Mouse (Mus musculus): ENCODE data around the gene Ccnl2. TPM values are rescaled to one million over a fixed set of nuclear protein-coding genes. Genes with fewer than 3 reads are reported as not detected.

Gene Ccnl2
- polyA plus RNA-seq, 1 experiment from 2014 or later, result 170 TPM

GRCm38 (mm10) chr4:155833234-155833633, 20.9 kb downstream of the Ccnl2 start:
- no peak overlapping the region for H3K9ac ChIP-seq (replicated peaks; ENCODE audit: low read length)
- WGBS, result 82% methylated on average over 4 of the region's 4 CpGs

GRCm38 (mm10) chr4:155833836-155834235, 21.5 kb downstream of the Ccnl2 start:
- no peak overlapping the region for H3K27ac ChIP-seq (replicated peaks; ENCODE audit: low read depth, low read length)
- no peak overlapping the region for H3K4me3 ChIP-seq (ENCODE audit: low read depth, low read length)
- no peaks in the 10 kb centered on the region for H3K9me3 ChIP-seq (replicated peaks; ENCODE audit: control insufficient read depth, low read length)
- H3K9ac ChIP-seq (replicated peaks; ENCODE audit: low read length), result no peak overlapping the region
- ATAC-seq (replicated peaks; ENCODE audit: insufficient number of reproducible peaks, low FRiP score, low TSS enrichment, low read depth) (peak; percentile 49; the same call in 1 of the 2 replicates), DNase-seq (ENCODE audit: low spot score) (peak; percentile 83)
- H3K36me3 ChIP-seq (replicated peaks; ENCODE audit: control insufficient read depth, insufficient read depth, low read depth, low read length), result no peaks in the 10 kb centered on the region
- H3K4me2 ChIP-seq (ENCODE audit: low read depth, low read length), result no peak overlapping the region
- peaks cover 5% of the 10 kb centered on the region for H3K4me1 ChIP-seq (ENCODE audit: control insufficient read depth, insufficient read depth, low read length)
- H3K27me3 ChIP-seq (ENCODE audit: control insufficient read depth, insufficient read depth, low read length), result no peaks in the 10 kb centered on the region
- 40% methylated on average over 2 of the region's 2 CpGs for WGBS

More at GRCm38 (mm10) chr4:155833234-155833633, 20.9 kb downstream of the Ccnl2 start:
- ATAC-seq (replicated peaks; ENCODE audit: insufficient number of reproducible peaks, low FRiP score, low TSS enrichment, low read depth) (no peak), DNase-seq (ENCODE audit: low spot score) (no peak)
- Histone ChIP-seq H3K27ac (replicated peaks; ENCODE audit: low read depth, low read length) (no peak overlapping the region), H3K4me3 (ENCODE audit: low read depth, low read length) (no peak overlapping the region), H3K4me1 (ENCODE audit: control insufficient read depth, insufficient read depth, low read length) (peaks cover 5% of the 10 kb centered on the region), H3K9me3 (replicated peaks; ENCODE audit: control insufficient read depth, low read length) (no peaks in the 10 kb centered on the region), H3K4me2 (ENCODE audit: low read depth, low read length) (no peak overlapping the region), H3K27me3 (ENCODE audit: control insufficient read depth, insufficient read depth, low read length) (no peaks in the 10 kb centered on the region), H3K36me3 (replicated peaks; ENCODE audit: control insufficient read depth, insufficient read depth, low read depth, low read length) (no peaks in the 10 kb centered on the region)

- ATAC-seq (replicated peaks; ENCODE audit: insufficient number of reproducible peaks, low FRiP score, low TSS enrichment, low read depth), result no peak
- no peaks in the 10 kb centered on the region for H3K27me3 ChIP-seq (ENCODE audit: control insufficient read depth, insufficient read depth, low read length)
- no peak overlapping the region for H3K4me3 ChIP-seq (ENCODE audit: low read depth, low read length)
- H3K4me2 ChIP-seq (ENCODE audit: low read depth, low read length), result no peak overlapping the region
- H3K9me3 ChIP-seq (replicated peaks; ENCODE audit: control insufficient read depth, low read length), result no peaks in the 10 kb centered on the region
- no peak overlapping the region for H3K27ac ChIP-seq (replicated peaks; ENCODE audit: low read depth, low read length)
- 81% methylated on average over 11 of the region's 11 CpGs for WGBS
- no peak overlapping the region for H3K9ac ChIP-seq (replicated peaks; ENCODE audit: low read length)
- H3K4me1 ChIP-seq (ENCODE audit: control insufficient read depth, insufficient read depth, low read length), result peaks cover 7% of the 10 kb centered on the region
- no peak for DNase-seq (ENCODE audit: low spot score)
- H3K36me3 ChIP-seq (replicated peaks; ENCODE audit: control insufficient read depth, insufficient read depth, low read depth, low read length), result no peaks in the 10 kb centered on the region
These were observed 25.2 kb downstream of the Ccnl2 start for GRCm38 (mm10) chr4:155837404-155838010.

- Histone ChIP-seq H3K27ac (replicated peaks; ENCODE audit: low read depth, low read length) (no peak overlapping the region), H3K9ac (replicated peaks; ENCODE audit: low read length) (no peak overlapping the region; the same call in 1 of the 2 replicates), H3K27me3 (ENCODE audit: control insufficient read depth, insufficient read depth, low read length) (no peaks in the 10 kb centered on the region), H3K9me3 (replicated peaks; ENCODE audit: control insufficient read depth, low read length) (no peaks in the 10 kb centered on the region), H3K4me1 (ENCODE audit: control insufficient read depth, insufficient read depth, low read length) (peaks cover 6% of the 10 kb centered on the region), H3K4me2 (ENCODE audit: low read depth, low read length) (no peak overlapping the region), H3K36me3 (replicated peaks; ENCODE audit: control insufficient read depth, insufficient read depth, low read depth, low read length) (no peaks in the 10 kb centered on the region), H3K4me3 (ENCODE audit: low read depth, low read length) (no peak overlapping the region)
- ATAC-seq (replicated peaks; ENCODE audit: insufficient number of reproducible peaks, low FRiP score, low TSS enrichment, low read depth) (no peak), DNase-seq (ENCODE audit: low spot score) (no peak)
- WGBS, result 60% methylated on average over 8 of the region's 8 CpGs
These were observed 26.2 kb downstream of the Ccnl2 start for GRCm38 (mm10) chr4:155838187-155839153.

- H3K27me3 ChIP-seq (ENCODE audit: control insufficient read depth, insufficient read depth, low read length), result no peaks in the 10 kb centered on the region
- WGBS, result under 1% methylated on average over 16 of the region's 16 CpGs
- peak within 1 kb of the TSS; percentile 86 for H3K4me2 ChIP-seq (ENCODE audit: low read depth, low read length)
- DNase-seq (ENCODE audit: low spot score) (peak; percentile 83), ATAC-seq (replicated peaks; ENCODE audit: insufficient number of reproducible peaks, low FRiP score, low TSS enrichment, low read depth) (peak; percentile 85)
- no peaks in the 10 kb centered on the region for H3K9me3 ChIP-seq (replicated peaks; ENCODE audit: control insufficient read depth, low read length)
- H3K36me3 ChIP-seq (replicated peaks; ENCODE audit: control insufficient read depth, insufficient read depth, low read depth, low read length), result no peaks in the 10 kb centered on the region
- H3K4me3 ChIP-seq (ENCODE audit: low read depth, low read length), result peak within 1 kb of the TSS; percentile 48
- H3K4me1 ChIP-seq (ENCODE audit: control insufficient read depth, insufficient read depth, low read length), result peaks cover 6% of the 10 kb centered on the region
- peak within 1 kb of the TSS; percentile 53; the same call in 1 of the 2 replicates for H3K27ac ChIP-seq (replicated peaks; ENCODE audit: low read depth, low read length)
- H3K9ac ChIP-seq (replicated peaks; ENCODE audit: low read length), result peak within 1 kb of the TSS; percentile 59
These were observed 27.2 kb downstream of the Ccnl2 start, which contains the start of gene Mxra8 for GRCm38 (mm10) chr4:155839483-155839910. Gene Mxra8, plus strand, starts transcription at chr4:155839680.

GRCm38 (mm10) chr4:155840076-155841002, 28.1 kb downstream of the Ccnl2 start:
- H3K27ac ChIP-seq (replicated peaks; ENCODE audit: low read depth, low read length), result no peak overlapping the region
- DNase-seq (ENCODE audit: low spot score) (no peak), ATAC-seq (replicated peaks; ENCODE audit: insufficient number of reproducible peaks, low FRiP score, low TSS enrichment, low read depth) (peak; percentile 32; the same call in 1 of the 2 replicates)
- peak overlapping the region; percentile 59 for H3K9ac ChIP-seq (replicated peaks; ENCODE audit: low read length)
- no peaks in the 10 kb centered on the region for H3K27me3 ChIP-seq (ENCODE audit: control insufficient read depth, insufficient read depth, low read length)
- peak overlapping the region; percentile 48 for H3K4me3 ChIP-seq (ENCODE audit: low read depth, low read length)
- peak overlapping the region; percentile 86 for H3K4me2 ChIP-seq (ENCODE audit: low read depth, low read length)
- H3K4me1 ChIP-seq (ENCODE audit: control insufficient read depth, insufficient read depth, low read length), result peaks cover 6% of the 10 kb centered on the region
- H3K36me3 ChIP-seq (replicated peaks; ENCODE audit: control insufficient read depth, insufficient read depth, low read depth, low read length), result no peaks in the 10 kb centered on the region
- H3K9me3 ChIP-seq (replicated peaks; ENCODE audit: control insufficient read depth, low read length), result no peaks in the 10 kb centered on the region
- WGBS, result 7% methylated on average over 8 of the region's 8 CpGs

GRCm38 (mm10) chr4:155841003-155841454, 28.7 kb downstream of the Ccnl2 start:
- no peaks in the 10 kb centered on the region for H3K36me3 ChIP-seq (replicated peaks; ENCODE audit: control insufficient read depth, insufficient read depth, low read depth, low read length)
- H3K4me1 ChIP-seq (ENCODE audit: control insufficient read depth, insufficient read depth, low read length), result peaks cover 6% of the 10 kb centered on the region
- H3K9ac ChIP-seq (replicated peaks; ENCODE audit: low read length), result peak overlapping the region; percentile 59
- no peak overlapping the region for H3K27ac ChIP-seq (replicated peaks; ENCODE audit: low read depth, low read length)
- peak; percentile 57; the same call in 1 of the 2 replicates for ATAC-seq (replicated peaks; ENCODE audit: insufficient number of reproducible peaks, low FRiP score, low TSS enrichment, low read depth)
- DNase-seq (ENCODE audit: low spot score), result peak; percentile 68
- H3K27me3 ChIP-seq (ENCODE audit: control insufficient read depth, insufficient read depth, low read length), result no peaks in the 10 kb centered on the region
- no peaks in the 10 kb centered on the region for H3K9me3 ChIP-seq (replicated peaks; ENCODE audit: control insufficient read depth, low read length)
- H3K4me2 ChIP-seq (ENCODE audit: low read depth, low read length), result peak overlapping the region; percentile 86
- 1% methylated on average over 32 of the region's 32 CpGs for WGBS
- H3K4me3 ChIP-seq (ENCODE audit: low read depth, low read length), result peak overlapping the region; percentile 48
